Comparison of ENCODE assay signal across 8 mouse cellular contexts in genomic region chr19:56721387-56722211, GRCm38 (mm10). TPM values are rescaled to one million over a fixed set of nuclear protein-coding genes. Genes with fewer than 3 reads are reported as not detected.
DNase-seq lines count a peak whose midpoint lies in the region; ATAC-seq and TF ChIP-seq lines count a peak whose summit lies in the region.

Gene Adrb1 (plus strand): TSS chr19:56722199.

- H3K27me3 ChIP-seq in Patski, result peaks cover 77% of the 10 kb centered on the region
- H3K27me3 ChIP-seq in hindbrain, embryonic 13.5 days, result peaks cover 85% of the 10 kb centered on the region

- POLR2A ChIA-PET in Patski (lab: Charles Lee), result no interaction called here

- no peak within 1 kb of the TSS; the same call in 1 of the 2 replicates for H3K27ac ChIP-seq in hindbrain, embryonic 13.5 days

- peak within 1 kb of the TSS; percentile 56 for H3K4me3 ChIP-seq in hindbrain, embryonic 13.5 days

- DNase-seq in Patski (ENCODE audit: low read depth, low spot score), result no peak
- peak; percentile 84 for DNase-seq in brain, embryonic 14.5 days (ENCODE audit: low read depth)
- DNase-seq in frontal cortex, adult 2 months (ENCODE audit: extremely low spot score in 1 of 2, low spot score in 1 of 2), result peak in 1 of 2 experiments; percentile 84
- peak; percentile 70 to 85 for DNase-seq in left cerebral cortex, adult 18-20 months (ENCODE audit: low spot score in 2 of 2)
- peak; percentile 83 for DNase-seq in lung, postnatal 25 days (ENCODE audit: low spot score)
- DNase-seq in right cerebral cortex, adult 2 months (ENCODE audit: low spot score in 2 of 2), result peak; percentile 78 to 85
- DNase-seq in c-Kit-positive CD71-positive TER-119-positive erythroid progenitor cells, embryonic 14.5 days (ENCODE audit: low spot score), result no peak

- in situ Hi-C loops in Patski (cut with MboI; ENCODE audit: low pct_unique_long_range_greater_than_20kb), result no loop called here

- H3K36me3 ChIP-seq in hindbrain, embryonic 13.5 days, result no peaks in the 10 kb centered on the region

- CTCF ChIA-PET in Patski (lab: Charles Lee), result no interaction called here

- WGBS in hindbrain, embryonic 13.5 days, result under 1% methylated on average over 35 of the region's 63 CpGs

- peak; percentile 6 for ATAC-seq in Patski
- peak; percentile 72 for ATAC-seq in hindbrain, embryonic 13.5 days (ENCODE audit: low FRiP score)

- H3K4me1 ChIP-seq in hindbrain, embryonic 13.5 days (replicated peaks), result peaks cover 34% of the 10 kb centered on the region

- peak within 1 kb of the TSS; percentile 73 for H3K9ac ChIP-seq in hindbrain, embryonic 13.5 days

- no peak for TF ChIP-seq CTCF in Patski (IDR thresholded peaks at IDR 0.05)
- TF ChIP-seq CTCF in brain, embryonic 14.5 days (IDR thresholded peaks at IDR 0.05; ENCODE audit: borderline replicate concordance, extremely low read depth, insufficient read depth, insufficient read length), result peak; percentile 4; the same call in 1 of the 2 replicates

- no peaks in the 10 kb centered on the region for H3K9me3 ChIP-seq in hindbrain, embryonic 13.5 days

- H3K4me2 ChIP-seq in hindbrain, embryonic 13.5 days, result peak within 1 kb of the TSS; percentile 97

- TF ChIP-seq POLR2A in brain, embryonic 14.5 days (IDR thresholded peaks at IDR 0.05; ENCODE audit: borderline replicate concordance, extremely low read depth, insufficient read depth, insufficient read length, poor library complexity, severe bottlenecking), result no peak

RNA-seq across cellular contexts. Expression of gene Adrb1, which starts in this region (rescaled TPM):
- polyA plus RNA-seq in Patski (2021), result not detected
- 2.0 and 3.0 TPM in 2 replicates for polyA plus RNA-seq in brain, embryonic 14.5 days (2012; rRNA removed)
- 19.4 and 20.2 TPM in 2 replicates for polyA plus RNA-seq in frontal cortex, adult 2 months (2012; rRNA removed)
- 0.31 and 0.44 TPM in 2 replicates for polyA plus RNA-seq in hindbrain, embryonic 13.5 days (2015; fragmentation: Nextera tagmentation; extraction: Ambion mirVana)
- 10 to 100 TPM; 50.2 to 50.7 TPM for total RNA-seq in left cerebral cortex, adult 18-20 months (2021)

Comparison
In these comparisons a context has a peak if more than half of its experiments do, and no peak if none do; other contexts are left out.
1. Peak in ATAC-seq in Patski; RNA of the gene not detected or under 1 TPM.
2. Peak in ATAC-seq, H3K4me3 ChIP-seq, H3K9ac ChIP-seq and H3K4me2 ChIP-seq in hindbrain, embryonic 13.5 days; RNA of the gene not detected or under 1 TPM.
3. DNase-seq: peak in brain, embryonic 14.5 days (single experiment), left cerebral cortex, adult 18-20 months (2 of 2), lung, postnatal 25 days (single experiment) and right cerebral cortex, adult 2 months (2 of 2); none in Patski (single experiment) and c-Kit-positive CD71-positive TER-119-positive erythroid progenitor cells, embryonic 14.5 days (single experiment).